Mouse (Mus musculus) liver, embryonic 14.5 days (tissue): Measurements from ENCODE around the gene Trim43a. TPM values are rescaled to one million over a fixed set of nuclear protein-coding genes. Genes with fewer than 3 reads are reported as not detected.
"Not testable (repeated sequence)": the region's sequence is repeated elsewhere in the genome, so short reads cannot be mapped to it uniquely, and the experiment has no call there.

Experiments used
- ATAC-seq: fragments of 200-750 bp; cut with Nextera tagmentation; 2 replicates; pipeline ENCODE4 v1.8.0; 2017; ENCODE audit warnings: moderate number of reproducible peaks, mild to moderate bottlenecking, moderate library complexity; ENCODE audit not compliant: insufficient read depth
- DNase-seq, 3 experiments: peaks; one replicate each; pipeline ENCODE4 v3.0.0-alpha.2; 2012 to 2013; ENCODE audit warnings: low read depth in 3 of 3, low spot score in 3 of 3
- H3K27ac ChIP-seq: fragments of 300-500 bp; sonication (generic); 2 replicates; pipeline ENCODE4 v1.5.1; 2014; ENCODE audit warnings: moderate library complexity, mild to moderate bottlenecking, control low read depth, inconsistent platforms
- H3K27me3 ChIP-seq: fragments of 300-500 bp; sonication (generic); 2 replicates; pipeline ENCODE4 v1.6.1; 2014; ENCODE audit warnings: mild to moderate bottlenecking, low read length, moderate library complexity; ENCODE audit not compliant: control insufficient read depth, insufficient read depth
- H3K36me3 ChIP-seq: fragments of 300-500 bp; sonication (generic); replicated peaks from 2 replicates; pipeline ENCODE4 v1.6.1; 2014; ENCODE audit warnings: low read depth; ENCODE audit not compliant: control insufficient read depth, insufficient read depth
- H3K4me1 ChIP-seq, 2 experiments: fragments of 200-500 bp in 1 of 2; fragments of 300-500 bp in 1 of 2; sonication (generic) in 1 of 2; replicated peaks; 2 replicates each; pipeline ENCODE4 v1.6.1; 2012 to 2014; ENCODE audit warnings: antibody characterized with exemption in 1 of 2, inconsistent platforms in 1 of 2, low read length in 1 of 2; ENCODE audit not compliant: control insufficient read depth in 2 of 2, insufficient read depth in 2 of 2
- H3K4me2 ChIP-seq: fragments of 300-500 bp; sonication (generic); 2 replicates; pipeline ENCODE4 v1.6.1; 2014; ENCODE audit warnings: low read depth, mild to moderate bottlenecking, control low read depth, moderate library complexity
- H3K4me3 ChIP-seq, 2 experiments: fragments of 200-500 bp in 1 of 2; fragments of 300-500 bp in 1 of 2; sonication (generic) in 1 of 2; 2 replicates each; pipeline ENCODE4 v1.5.1; 2012 to 2014; ENCODE audit warnings: low read depth in 2 of 2, low read length in 2 of 2, mild to moderate bottlenecking in 2 of 2, control low read depth in 1 of 2, inconsistent platforms in 1 of 2, moderate library complexity in 1 of 2; ENCODE audit not compliant: insufficient read depth in 1 of 2
- H3K9ac ChIP-seq: fragments of 300-500 bp; sonication (generic); replicated peaks from 2 replicates; pipeline ENCODE4 v1.6.1; 2014; ENCODE audit warnings: mild to moderate bottlenecking, control low read depth, moderate library complexity
- H3K9me3 ChIP-seq: fragments of 300-500 bp; sonication (generic); 2 replicates; pipeline ENCODE4 v1.6.1; 2016; ENCODE audit warnings: low read length, mixed read lengths; ENCODE audit not compliant: control insufficient read depth
- CTCF ChIP-seq: IDR thresholded peaks from 2 replicates; pipeline ENCODE4 v1.5.1; 2016; ENCODE audit warnings: antibody characterized with exemption, low read depth, control low read depth
- EP300 ChIP-seq: IDR thresholded peaks from 2 replicates; pipeline ENCODE4 v1.6.1; 2016; ENCODE audit warnings: antibody characterized with exemption, low read depth
- WGBS: fragments of 180-500 bp; shearing (Covaris S2); extraction: QIAGEN DNeasy Blood & Tissue Kit; methylation state at CpG from one replicate; pipeline ENCODE4 v1.1.7; 2014; ENCODE audit not compliant: insufficient replicate concordance; 5-methylcytosine and 5-hydroxymethylcytosine counted together
- polyA plus RNA-seq, 2 experiments: library from polyadenylated mRNA; depleted of rRNA in 1 of 2; stranded (reverse) in 1 of 2; unstranded in 1 of 2; fragments of >200 nt; fragmentation: Nextera tagmentation in 1 of 2; extraction: Ambion mirVana in 1 of 2; gene quantifications; 2 replicates each; pipeline versions ENCODE4 v1.2.1 to v1.2.3; 2012 to 2014

Gene Trim43a
- polyA plus RNA-seq, 2 experiments = 0.08 TPM; not detected in 1

GRCm38 (mm10) chr9:88553071-88553470 lies 27.6 kb upstream of the Trim43a start:
- 91% methylated on average over 14 of the region's 14 CpGs for WGBS
- no peak overlapping the region for H3K4me2 ChIP-seq
- ATAC-seq = no peak

GRCm38 (mm10) chr9:88558146-88558545 lies 22.5 kb upstream of the Trim43a start:
- Histone ChIP-seq H3K9ac (no peak overlapping the region), H3K4me3 (no peak overlapping the region), H3K4me1 (no peaks in the 10 kb centered on the region), H3K27me3 (no peaks in the 10 kb centered on the region), H3K4me2 (no peak overlapping the region), H3K27ac (no peak overlapping the region), H3K36me3 (peaks cover 13% of the 10 kb centered on the region), H3K9me3 (no peaks in the 10 kb centered on the region)
- ATAC-seq (no peak), DNase-seq (no peak)
- TF ChIP-seq CTCF (no peak), EP300 (no peak)
- 72% methylated on average over 4 of the region's 4 CpGs for WGBS

More at GRCm38 (mm10) chr9:88553071-88553470, 27.6 kb upstream of the Trim43a start:
- Histone ChIP-seq H3K4me3 (no peak overlapping the region), H3K4me1 (peaks cover 8 to 9% of the 10 kb centered on the region in 2 experiments), H3K27ac (no peak overlapping the region), H3K27me3 (no peaks in the 10 kb centered on the region), H3K9me3 (no peaks in the 10 kb centered on the region), H3K36me3 (peaks cover 8% of the 10 kb centered on the region), H3K9ac (no peak overlapping the region)
- DNase-seq = no peak
- TF ChIP-seq CTCF (no peak), EP300 (no peak)

GRCm38 (mm10) chr9:88561476-88561875 lies 19.2 kb upstream of the Trim43a start:
- not testable (repeated sequence) for ATAC-seq, H3K27ac ChIP-seq, H3K4me2 ChIP-seq, H3K27me3 ChIP-seq, H3K4me3 ChIP-seq, H3K9ac ChIP-seq, H3K9me3 ChIP-seq, H3K36me3 ChIP-seq, H3K4me1 ChIP-seq, DNase-seq
- WGBS = 89% methylated on average over 2 of the region's 2 CpGs

DNA sequence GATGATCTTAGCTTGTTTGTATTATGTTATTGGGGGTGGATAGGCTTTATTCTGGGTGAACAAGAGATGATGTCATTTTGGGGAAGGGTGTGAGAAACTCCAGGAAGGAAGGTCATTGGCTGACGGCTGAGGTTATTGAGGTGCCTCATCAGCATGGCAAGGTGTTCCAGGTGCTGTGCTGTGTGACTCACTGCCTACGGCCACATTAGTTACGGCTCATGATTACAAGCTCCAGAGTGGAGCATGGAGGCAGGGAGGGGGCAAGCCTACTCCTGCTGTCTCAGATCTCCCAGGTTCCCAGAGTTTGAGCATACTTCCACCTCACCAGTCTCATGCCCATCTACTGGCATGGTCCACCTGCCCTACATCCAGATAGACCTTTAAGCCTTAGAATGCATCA lies 10.2 kb upstream of the Trim43a start:
- H3K4me1 ChIP-seq, H3K4me3 ChIP-seq, H3K4me2 ChIP-seq, H3K27ac ChIP-seq, H3K9me3 ChIP-seq, H3K27me3 ChIP-seq, ATAC-seq, DNase-seq, H3K9ac ChIP-seq: not testable (repeated sequence)
- WGBS = 82% methylated on average over 3 of the region's 3 CpGs
- H3K36me3 ChIP-seq = peaks cover 28% of the 10 kb centered on the region

- 59% methylated on average over 6 of the region's 6 CpGs for WGBS
- not testable (repeated sequence) for H3K27ac ChIP-seq, H3K9ac ChIP-seq, H3K36me3 ChIP-seq, H3K9me3 ChIP-seq, H3K4me1 ChIP-seq, H3K27me3 ChIP-seq, H3K4me2 ChIP-seq, DNase-seq, H3K4me3 ChIP-seq, ATAC-seq
Observed at GRCm38 (mm10) chr9:88593708-88594107, 13.0 kb downstream of the Trim43a start.

GRCm38 (mm10) chr9:88599206-88600162 lies 18.8 kb downstream of the Trim43a start:
- not testable (repeated sequence) for H3K9ac ChIP-seq
- ATAC-seq (peak; percentile 99), DNase-seq (peak; percentile 72 to 77 (median 75))

DNA sequence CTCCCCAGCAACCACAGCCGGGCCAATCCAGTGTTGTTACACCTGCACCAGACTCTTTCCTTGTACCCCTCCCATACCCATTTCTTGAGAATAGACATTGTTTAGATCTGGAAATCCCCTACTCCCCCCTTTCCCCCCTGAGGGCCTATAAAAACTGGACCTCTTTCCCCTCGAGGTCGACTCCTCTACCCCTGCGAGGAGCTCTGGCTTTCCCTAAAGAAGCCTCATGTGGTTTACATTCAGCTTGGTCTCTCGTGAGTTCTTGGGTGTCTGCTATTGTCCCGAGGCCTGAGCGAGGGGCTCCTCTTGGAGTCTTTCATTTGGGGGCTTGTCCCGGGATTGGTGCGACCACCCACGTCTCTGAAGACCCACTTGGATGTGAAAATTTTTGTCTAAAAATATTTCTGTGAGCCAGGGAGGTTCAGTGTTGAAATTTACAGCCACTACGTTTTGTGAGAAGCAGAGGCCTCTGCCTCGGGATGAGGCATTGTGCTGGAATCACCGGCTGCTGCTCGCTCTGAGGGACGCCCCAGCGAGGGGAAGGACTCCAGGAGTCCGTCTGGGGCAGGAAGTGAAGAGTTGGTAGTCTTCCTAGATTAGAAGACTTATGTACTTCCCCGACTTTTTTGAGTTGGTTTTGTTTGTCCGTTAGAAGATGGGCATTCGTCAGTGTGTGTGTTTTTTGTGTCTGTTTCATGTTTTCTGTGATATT lies 45.3 kb downstream of the Trim43a start:
- H3K4me2 ChIP-seq, H3K36me3 ChIP-seq, H3K27me3 ChIP-seq, DNase-seq, H3K27ac ChIP-seq, H3K4me3 ChIP-seq, ATAC-seq, H3K9me3 ChIP-seq, H3K9ac ChIP-seq, H3K4me1 ChIP-seq: not testable (repeated sequence)
- 64% methylated on average over 13 of the region's 20 CpGs for WGBS

More at GRCm38 (mm10) chr9:88599206-88600162, 18.8 kb downstream of the Trim43a start:
- H3K27me3 ChIP-seq, H3K9me3 ChIP-seq, H3K27ac ChIP-seq, H3K4me1 ChIP-seq, H3K36me3 ChIP-seq: not testable (repeated sequence)
- Histone ChIP-seq H3K4me2 (peak overlapping the region; percentile 63), H3K4me3 (peak overlapping the region; percentile 37 to 48)
- 1% methylated on average over 47 of the region's 50 CpGs for WGBS
